Mouse (Mus musculus) spleen, adult 2 months (tissue): ENCODE data around the gene Hnrnpul1.
"Not testable (repeated sequence)": the region's sequence is repeated elsewhere in the genome, so short reads cannot be mapped to it uniquely, and the experiment has no call there.

Experiments used
- CTCF ChIP-seq: fragments of 200-500 bp; IDR thresholded peaks from 2 replicates; pipeline ENCODE4 v1.5.1; 2011; ENCODE audit warnings: mild to moderate bottlenecking, inconsistent platforms; ENCODE audit not compliant: insufficient read depth, insufficient read length, insufficient replicate concordance; ENCODE audit errors: extremely low read depth
- POLR2A ChIP-seq: fragments of 200-500 bp; IDR thresholded peaks from 2 replicates; pipeline ENCODE4 v1.6.1; 2011; ENCODE audit warnings: low read depth, low read length, inconsistent platforms

DNA sequence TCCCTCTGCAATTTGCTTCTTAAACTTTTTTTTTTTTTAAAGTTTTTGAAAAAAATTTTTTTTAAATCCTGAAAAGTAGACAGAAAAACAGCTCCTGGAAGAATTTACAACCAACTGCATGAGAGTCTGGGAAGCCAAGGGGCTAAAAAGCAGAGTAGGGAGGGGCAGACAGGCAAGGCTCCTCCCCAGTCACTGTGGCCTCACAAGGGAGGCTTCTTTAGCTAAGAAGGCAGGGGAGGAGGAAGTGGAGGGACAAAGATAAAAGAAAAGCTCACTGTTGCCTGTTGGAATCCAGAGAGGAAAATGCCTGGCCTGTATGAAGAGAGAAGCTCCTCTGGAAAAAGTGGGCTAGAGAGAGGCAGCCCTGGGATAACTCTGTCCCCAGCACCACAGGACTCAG, 32.8 kb downstream of the Hnrnpul1 start:
- not testable (repeated sequence) for TF ChIP-seq CTCF, POLR2A
